Mouse (Mus musculus) urinary bladder, adult 2 months (tissue): ENCODE data around the gene Nsun2. TPM values are rescaled to one million over a fixed set of nuclear protein-coding genes. Genes with fewer than 3 reads are reported as not detected.
A peak's percentile ranks its signal among the peaks of the same experiment; 100 is the strongest.

Source experiments
- DNase-seq: peaks from one replicate; pipeline ENCODE4 v3.0.0; 2022; ENCODE audit warnings: low spot score
- polyA plus RNA-seq: library from polyadenylated mRNA; depleted of rRNA; stranded (reverse); fragments of >200 nt; gene quantifications from 2 replicates; pipeline ENCODE4 v1.2.3, GENCODE M21; 2012

The Nsun2 gene
- polyA plus RNA-seq, 1 experiment: 67.8 TPM

DNA sequence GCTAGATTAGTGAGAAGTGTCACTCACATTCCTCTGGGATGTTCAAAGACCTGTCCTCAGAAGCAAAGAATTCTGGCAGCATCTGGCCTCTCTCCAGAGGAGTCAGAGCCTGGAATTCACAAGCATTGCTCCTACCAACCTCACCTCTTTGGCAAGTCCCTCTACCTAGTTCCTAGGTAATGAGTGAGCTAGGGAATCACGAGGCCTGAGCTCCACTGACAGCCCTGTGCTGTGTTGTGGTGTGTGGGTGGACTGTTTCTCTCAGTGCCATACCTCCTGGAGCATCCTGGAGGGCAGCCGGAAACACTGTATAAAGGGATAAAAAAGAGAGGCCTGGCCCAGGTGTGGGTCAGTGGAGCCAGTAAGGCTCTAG is 9.4 kb upstream of the Nsun2 start:
- no peak for DNase-seq

GRCm38 (mm10) chr13:69525867-69526266 is 7.7 kb upstream of the Nsun2 start:
- no peak for DNase-seq

GRCm38 (mm10) chr13:69528531-69528930 is 5.0 kb upstream of the Nsun2 start:
- DNase-seq: no peak

GRCm38 (mm10) chr13:69530156-69530555 is 3.4 kb upstream of the Nsun2 start:
- no peak for DNase-seq

- no peak for DNase-seq
Measured at GRCm38 (mm10) chr13:69530951-69531350, 2.6 kb upstream of the Nsun2 start.

DNA sequence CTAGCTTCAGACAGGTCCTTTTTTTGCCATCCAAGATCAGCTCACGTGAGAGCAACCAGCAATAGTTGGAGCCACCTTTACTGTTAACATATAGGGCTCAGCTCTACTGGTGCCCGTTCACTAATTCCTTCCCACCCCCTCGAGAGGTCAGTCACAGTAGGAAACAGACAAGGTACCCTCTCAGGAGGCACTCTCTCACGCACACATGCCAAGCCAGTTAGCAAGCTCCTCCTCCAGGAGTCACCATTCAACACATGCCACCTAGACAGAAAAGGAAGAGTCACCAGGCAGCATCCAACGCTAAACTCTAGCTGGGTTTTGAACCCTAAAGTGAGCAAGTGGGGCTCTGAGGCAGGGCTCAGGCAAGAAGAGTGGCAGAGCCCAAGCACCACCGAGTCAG is 2.1 kb upstream of the Nsun2 start:
- no peak for DNase-seq

- no peak for DNase-seq
Measured at GRCm38 (mm10) chr13:69532101-69532892, 1.2 kb upstream of the Nsun2 start.

- DNase-seq: no peak
Measured at GRCm38 (mm10) chr13:69532893-69533404, 597 bp upstream of the Nsun2 start.

DNA sequence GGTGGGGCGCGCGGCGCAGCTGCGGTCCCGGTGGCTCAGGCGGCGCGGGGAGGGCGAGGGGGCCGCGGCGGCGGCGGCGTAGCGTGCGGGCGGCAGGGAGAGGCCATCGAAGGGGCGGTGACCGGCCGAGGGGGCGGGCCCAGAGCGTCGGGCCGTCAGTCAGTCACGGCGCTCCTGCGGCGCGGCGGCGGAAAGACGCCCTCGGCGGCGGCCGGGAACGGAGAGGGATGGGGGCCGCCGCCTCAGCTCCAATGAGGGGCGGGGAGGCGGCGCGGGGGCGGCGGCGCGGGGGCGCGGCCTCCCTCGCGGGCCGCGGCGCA is 748 bp downstream of the Nsun2 start, which contains the start of gene Tent4a:
Gene Tent4a, minus strand, starts transcription at position 284 of the 320 bp plus-strand sequence.
- DNase-seq: no peak

- DNase-seq: peak; percentile 96
Measured at GRCm38 (mm10) chr13:69534654-69535551, 1.4 kb downstream of the Nsun2 start.

DNA sequence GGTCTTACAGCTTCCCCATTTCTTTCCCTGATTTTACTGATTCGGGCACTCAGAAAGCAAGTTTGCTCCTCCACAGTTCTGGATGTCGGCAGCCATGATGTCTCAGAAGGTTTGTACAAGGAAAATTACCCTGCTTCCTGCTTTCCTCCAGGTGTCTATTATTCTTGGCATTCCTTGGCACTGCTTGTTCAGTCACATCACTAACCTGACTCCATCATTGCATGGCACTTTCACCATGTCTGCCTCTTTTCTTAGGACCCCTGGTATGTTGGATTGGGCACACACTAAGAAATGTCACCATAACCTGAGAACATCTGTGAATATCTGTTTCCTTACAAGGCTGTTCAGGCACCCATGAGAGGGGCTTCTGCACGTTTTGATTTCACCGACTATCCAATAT is 2.5 kb downstream of the Nsun2 start:
- no peak for DNase-seq

- DNase-seq: no peak
Measured at GRCm38 (mm10) chr13:69537366-69537765, 3.8 kb downstream of the Nsun2 start.

DNA sequence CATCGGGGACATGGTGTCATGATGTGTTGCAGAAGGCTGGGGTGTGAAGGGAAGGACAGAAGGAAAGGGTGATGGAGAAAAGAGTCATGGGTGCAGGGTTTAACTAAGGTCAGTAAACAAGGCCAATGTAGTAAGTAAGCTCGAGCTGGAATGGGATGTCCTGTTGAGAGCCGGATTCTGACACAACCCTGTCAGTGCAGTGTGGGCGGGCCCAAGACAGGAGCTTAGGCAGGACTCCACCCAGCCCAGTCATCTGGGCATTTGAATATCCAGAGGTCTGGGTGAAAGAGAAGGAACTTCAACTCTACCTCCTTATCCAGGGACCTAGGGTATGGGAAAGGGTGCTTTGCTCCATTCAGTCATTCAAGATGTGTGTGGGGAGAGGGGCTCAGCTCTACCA is 4.8 kb downstream of the Nsun2 start:
- no peak for DNase-seq

DNA sequence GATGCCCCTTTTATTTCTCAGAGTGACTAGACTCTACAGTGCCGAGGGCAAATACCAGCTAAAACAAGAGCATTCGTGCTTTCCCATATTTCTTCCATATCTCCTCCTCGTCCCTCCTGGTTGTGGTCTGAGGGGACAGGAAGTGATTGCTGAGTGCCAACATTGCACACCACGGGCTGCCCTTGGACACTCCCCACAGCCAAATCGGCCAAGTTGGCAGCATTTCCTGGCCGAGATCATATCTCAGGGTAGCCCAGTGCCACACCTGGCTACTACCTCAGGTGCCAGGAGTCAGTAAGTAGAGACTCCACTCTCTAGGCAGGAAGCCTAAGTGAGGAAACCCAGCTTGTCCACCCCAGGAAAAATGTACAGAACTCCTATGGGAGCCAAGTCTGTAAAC is 7.7 kb downstream of the Nsun2 start:
- no peak for DNase-seq

GRCm38 (mm10) chr13:69541776-69542175 is 8.2 kb downstream of the Nsun2 start:
- DNase-seq: no peak

DNA sequence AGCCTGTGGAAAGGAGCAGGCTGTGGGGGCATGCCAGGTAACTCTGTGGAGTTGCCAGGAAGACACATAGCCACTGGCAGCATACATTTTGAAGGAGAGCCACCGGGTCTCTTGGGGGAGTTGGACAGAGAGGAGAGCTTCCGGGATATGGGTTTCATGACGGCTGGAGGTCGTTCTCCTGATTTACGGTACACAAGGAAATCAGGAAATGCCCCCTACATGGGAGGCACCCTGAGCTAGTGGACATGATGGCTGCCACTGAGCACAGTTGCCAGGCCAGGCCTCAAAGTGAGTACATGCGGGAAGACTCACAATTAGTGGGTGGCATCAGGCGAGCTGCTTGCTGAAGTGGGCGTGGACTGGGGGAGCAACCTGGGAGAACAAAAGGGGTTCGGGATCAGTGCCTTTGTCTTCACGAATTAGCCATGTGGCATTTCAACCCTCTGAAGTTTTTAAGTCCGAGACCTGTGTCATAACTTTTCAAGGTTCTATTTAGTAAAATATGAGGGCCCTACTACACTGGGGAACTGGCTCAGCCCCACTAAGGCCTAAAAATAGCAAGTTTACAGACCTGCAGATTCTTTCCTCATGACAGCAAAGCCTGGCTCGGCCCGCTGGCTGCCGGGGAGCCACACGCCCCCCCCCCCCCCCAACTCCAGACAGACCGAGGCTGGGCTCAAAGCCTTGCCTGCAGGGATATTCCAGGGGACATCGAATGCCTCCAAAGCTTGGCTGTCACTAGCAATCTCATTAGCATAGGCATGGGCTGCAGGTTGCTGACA is 9.2 kb downstream of the Nsun2 start:
- DNase-seq: no peak

DNA sequence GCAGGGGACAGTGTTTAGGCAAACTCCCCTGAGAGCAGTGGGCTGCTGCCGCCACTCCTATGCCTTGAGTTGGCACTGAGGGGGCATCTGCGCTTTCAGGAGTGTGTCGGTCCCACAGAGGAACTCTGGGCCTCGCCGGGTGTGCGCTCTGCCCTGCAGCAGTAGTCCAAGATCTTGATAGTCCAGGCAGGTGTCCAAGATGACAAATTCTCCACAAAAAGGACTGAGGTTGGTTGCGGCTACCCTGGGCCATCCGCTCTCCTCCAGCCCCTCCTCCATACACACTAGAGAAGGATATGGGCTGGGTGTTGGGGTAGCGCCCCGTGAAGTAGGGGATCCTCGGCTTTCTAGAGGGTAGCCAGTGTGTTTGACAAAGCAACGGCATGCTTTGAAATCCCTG is 10.0 kb downstream of the Nsun2 start:
- no peak for DNase-seq

- DNase-seq: no peak
Measured at GRCm38 (mm10) chr13:69545019-69545418, 11.5 kb downstream of the Nsun2 start.

DNA sequence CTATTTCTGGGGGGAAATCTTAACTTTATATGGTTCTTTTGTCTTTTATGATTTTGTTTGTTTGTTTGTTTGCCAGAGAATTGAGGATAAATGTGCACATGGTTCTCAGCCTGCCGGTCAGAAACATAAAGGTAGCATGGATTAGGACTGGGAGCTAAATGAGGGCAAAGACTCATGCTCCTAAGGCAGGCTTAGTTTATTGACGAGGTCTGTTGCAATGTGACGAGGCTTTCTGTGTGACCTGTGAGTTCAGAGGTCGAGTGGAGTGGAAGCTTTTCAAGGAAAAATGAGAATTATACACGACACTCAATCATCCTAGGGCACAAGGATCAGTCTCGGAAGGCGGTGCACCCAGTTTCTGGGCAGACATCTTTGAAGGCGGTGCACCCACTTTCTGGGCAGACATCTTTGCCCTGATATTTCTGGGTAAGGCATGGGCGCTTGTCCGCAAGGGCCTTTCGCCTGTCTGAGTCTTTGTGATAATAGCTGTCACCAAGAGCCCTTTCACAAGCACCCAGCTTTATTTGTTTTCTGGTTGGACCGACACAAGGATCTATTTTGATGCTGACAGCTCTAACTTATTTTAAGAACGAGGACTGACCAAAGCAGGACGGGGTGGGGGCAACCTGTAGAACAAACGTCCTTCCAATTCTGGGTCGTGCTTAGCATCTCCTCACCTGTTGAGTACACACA is 14.1 kb downstream of the Nsun2 start:
- peak; percentile 4 for DNase-seq

DNA sequence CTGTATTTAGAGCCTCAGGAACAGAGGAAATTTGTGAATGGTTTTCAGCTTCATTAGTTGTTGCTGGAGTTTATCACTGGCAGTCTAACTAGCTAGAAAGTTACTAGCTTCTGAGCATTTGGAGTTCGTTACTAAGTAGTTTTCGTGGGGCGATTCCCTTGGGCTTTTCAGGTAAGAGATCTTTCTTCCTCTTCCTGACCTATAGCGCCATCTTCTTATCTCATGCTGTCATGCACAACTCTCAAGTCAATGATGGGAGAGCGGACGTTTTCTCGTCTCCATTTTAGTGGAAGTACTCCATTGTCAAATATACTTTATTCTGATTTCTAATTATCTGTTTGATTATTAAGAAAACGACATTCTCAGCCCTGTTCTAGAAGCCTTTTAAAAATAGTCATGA is 16.4 kb downstream of the Nsun2 start:
- no peak for DNase-seq

DNA sequence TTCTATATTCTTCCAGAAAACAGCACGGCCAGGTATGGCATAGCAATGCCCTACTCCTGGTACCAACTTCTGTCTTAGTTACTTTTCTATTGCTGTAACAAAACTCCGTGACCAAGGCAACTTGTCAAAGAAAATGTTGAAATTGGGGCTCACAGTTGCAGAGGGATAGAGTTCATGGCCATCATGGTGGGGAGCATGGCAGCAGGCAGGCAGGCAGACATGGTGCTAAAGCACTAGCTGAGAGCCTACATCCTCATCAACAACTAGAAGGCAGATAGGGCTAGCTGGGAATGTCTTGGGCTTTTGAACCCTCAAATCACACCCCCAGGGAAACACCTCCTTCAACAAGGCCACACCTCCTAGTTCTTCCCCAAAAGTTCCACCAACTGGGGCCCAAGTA is 17.3 kb downstream of the Nsun2 start:
- DNase-seq: no peak
